Mouse (Mus musculus) CD4-positive, CD25-positive, alpha-beta regulatory T cell, adult 2 months (primary cell): ENCODE results near the gene Paqr6.
A peak's percentile ranks its signal among the peaks of the same experiment; 100 is the strongest.

Source experiments
- DNase-seq: peaks from one replicate; pipeline ENCODE4 v3.0.0-alpha.2; 2012; ENCODE audit warnings: low read depth, low spot score

Paqr6 gene

GRCm38 (mm10) chr3:88364337-88364736 lies at the start of gene Paqr6:
Gene Paqr6, plus strand, starts transcription at chr3:88364584.
- no peak for DNase-seq

GRCm38 (mm10) chr3:88324951-88325405 lies 39.4 kb upstream of the Paqr6 start, which contains the start of gene Glmp:
Gene Glmp, plus strand, starts transcription at chr3:88325023.
- peak; percentile 76 for DNase-seq

GRCm38 (mm10) chr3:88328956-88329355 lies 35.4 kb upstream of the Paqr6 start:
- no peak for DNase-seq

GRCm38 (mm10) chr3:88331282-88331681 lies 33.1 kb upstream of the Paqr6 start:
- peak; percentile 82 for DNase-seq

- DNase-seq, result no peak
Measured at GRCm38 (mm10) chr3:88334029-88334658, 30.2 kb upstream of the Paqr6 start.

GRCm38 (mm10) chr3:88334902-88335435 lies 29.4 kb upstream of the Paqr6 start:
- no peak for DNase-seq

- DNase-seq, result no peak
Measured at GRCm38 (mm10) chr3:88335436-88336053, 28.8 kb upstream of the Paqr6 start.

GRCm38 (mm10) chr3:88336058-88337013 lies 28.0 kb upstream of the Paqr6 start, which contains the start of the genes Tmem79 and Smg5:
Gene Tmem79, minus strand, starts transcription at chr3:88336148.
Gene Smg5, plus strand, starts transcription at chr3:88336260.
- peak; percentile 99 for DNase-seq

- DNase-seq, result peak; percentile 62
Measured at GRCm38 (mm10) chr3:88337367-88338020, 26.9 kb upstream of the Paqr6 start.

GRCm38 (mm10) chr3:88338316-88338715 lies 26.1 kb upstream of the Paqr6 start:
- DNase-seq, result no peak

- no peak for DNase-seq
Measured at GRCm38 (mm10) chr3:88339006-88339405, 25.4 kb upstream of the Paqr6 start.

GRCm38 (mm10) chr3:88350732-88351131 lies 13.7 kb upstream of the Paqr6 start:
- no peak for DNase-seq

- DNase-seq, result no peak
Measured at GRCm38 (mm10) chr3:88352907-88353306, 11.5 kb upstream of the Paqr6 start.

GRCm38 (mm10) chr3:88354396-88355165 lies 9.8 kb upstream of the Paqr6 start:
- DNase-seq, result no peak

- no peak for DNase-seq
Measured at GRCm38 (mm10) chr3:88359584-88359983, 4.8 kb upstream of the Paqr6 start.

GRCm38 (mm10) chr3:88359989-88360388 lies 4.4 kb upstream of the Paqr6 start:
- no peak for DNase-seq

- no peak for DNase-seq
Measured at GRCm38 (mm10) chr3:88361096-88361495, 3.3 kb upstream of the Paqr6 start.

GRCm38 (mm10) chr3:88361612-88362313 lies 2.6 kb upstream of the Paqr6 start:
- no peak for DNase-seq

- DNase-seq, result no peak
Measured at GRCm38 (mm10) chr3:88363700-88364099, 684 bp upstream of the Paqr6 start.
